Mouse (Mus musculus): Measurements from ENCODE around the gene Caskin1.

- TF ChIP-seq POLR2AphosphoS5 (IDR thresholded peaks at IDR 0.05; ENCODE audit: insufficient replicate concordance, low read depth, low read length) = no peak
- no peak for TF ChIP-seq CTCF (IDR thresholded peaks at IDR 0.05; ENCODE audit: low read depth, low read length)
- no peak for TF ChIP-seq GATA1 (IDR thresholded peaks at IDR 0.05; ENCODE audit: borderline replicate concordance, low read length)
- no peak for TF ChIP-seq TAL1 (conservative IDR thresholded peaks at IDR 0.05; ENCODE audit: low read depth, low read length)
Measured at GRCm38 (mm10) chr17:24513609-24514008, 25.2 kb downstream of the Caskin1 start.
